Mouse (Mus musculus) c-Kit-negative CD71-positive TER-119-positive erythroid progenitor cells, embryonic 14.5 days (primary cell): ENCODE results near the gene Cntnap5a.

Experiments used
- DNase-seq: peaks from one replicate; pipeline ENCODE4 v3.0.0-alpha.2; 2013; ENCODE audit warnings: low read depth, low spot score

The Cntnap5a gene

GRCm38 (mm10) chr1:116366171-116366570 is 681.6 kb downstream of the Cntnap5a start:
- DNase-seq = no peak

GRCm38 (mm10) chr1:116366806-116367205 is 682.2 kb downstream of the Cntnap5a start:
- DNase-seq = no peak

GRCm38 (mm10) chr1:116367572-116367971 is 683.0 kb downstream of the Cntnap5a start:
- no peak for DNase-seq

GRCm38 (mm10) chr1:116370817-116371216 is 686.3 kb downstream of the Cntnap5a start:
- DNase-seq = no peak

- no peak for DNase-seq
Measured at GRCm38 (mm10) chr1:116373551-116373950, 689.0 kb downstream of the Cntnap5a start.

- DNase-seq = no peak
Measured at GRCm38 (mm10) chr1:116392390-116392789, 707.8 kb downstream of the Cntnap5a start.

GRCm38 (mm10) chr1:116401996-116402656 is 717.6 kb downstream of the Cntnap5a start:
- DNase-seq = no peak

- no peak for DNase-seq
Measured at GRCm38 (mm10) chr1:116409836-116410235, 725.3 kb downstream of the Cntnap5a start.

- no peak for DNase-seq
Measured at GRCm38 (mm10) chr1:116428396-116428795, 743.8 kb downstream of the Cntnap5a start.

GRCm38 (mm10) chr1:116455115-116455717 is 770.7 kb downstream of the Cntnap5a start:
- no peak for DNase-seq

- no peak for DNase-seq
Measured at GRCm38 (mm10) chr1:116477703-116478102, 793.1 kb downstream of the Cntnap5a start.

GRCm38 (mm10) chr1:116488780-116489569 is 804.4 kb downstream of the Cntnap5a start:
- DNase-seq = no peak

GRCm38 (mm10) chr1:116577969-116578666 is 893.6 kb downstream of the Cntnap5a start:
- no peak for DNase-seq

- no peak for DNase-seq
Measured at GRCm38 (mm10) chr1:116616272-116616671, 931.7 kb downstream of the Cntnap5a start.
